Mouse (Mus musculus): ENCODE measurements at regions not wholly inside any gene's neighbourhood (a gene's known extent, or its start where the extent isn't known, plus 50 kb on each side); places are given as distances from the start of the nearest gene placed in this dataset.

GRCm38 (mm10) chr11:17483849-17484441, 226.6 kb downstream of the C1d start:
- Histone ChIP-seq H3K4me3 (ENCODE audit: low read depth, low read length) (no peak overlapping the region), H3K4me1 (ENCODE audit: insufficient read depth, low read depth, low read length) (no peaks in the 10 kb centered on the region), H3K27me3 (ENCODE audit: insufficient read depth, low read length) (0 out of 2 replicates have a peak, but pooled peaks cover 3% of the 10 kb centered on the region), H3K9me3 (replicated peaks) (no peaks in the 10 kb centered on the region), H3K36me3 (replicated peaks) (no peaks in the 10 kb centered on the region)
- no peak for DNase-seq (ENCODE audit: low spot score)
- no peak for ATAC-seq (ENCODE audit: extremely low read depth, insufficient number of reproducible peaks, low FRiP score, poor library complexity, severe bottlenecking)
- no peak for TF ChIP-seq CTCF (IDR thresholded peaks at IDR 0.05; ENCODE audit: low read depth, low read length)
- TF ChIP-seq GATA2 (IDR thresholded peaks at IDR 0.05; ENCODE audit: borderline replicate concordance, low read depth, low read length), result no peak
- TF ChIP-seq TAL1 (conservative IDR thresholded peaks at IDR 0.05; ENCODE audit: low read depth, low read length), result no peak
- no peak for TF ChIP-seq GATA1 (IDR thresholded peaks at IDR 0.05; ENCODE audit: borderline replicate concordance, low read length)
- TF ChIP-seq POLR2AphosphoS5 (IDR thresholded peaks at IDR 0.05; ENCODE audit: insufficient replicate concordance, low read depth, low read length), result no peak

- DNase-seq (ENCODE audit: low spot score) (no peak), ATAC-seq (ENCODE audit: extremely low read depth, insufficient number of reproducible peaks, low FRiP score, poor library complexity, severe bottlenecking) (no peak)
- TF ChIP-seq CTCF (IDR thresholded peaks at IDR 0.05; ENCODE audit: low read depth, low read length), result no peak
- no peak for TF ChIP-seq TAL1 (conservative IDR thresholded peaks at IDR 0.05; ENCODE audit: low read depth, low read length)
- no peak for TF ChIP-seq GATA2 (IDR thresholded peaks at IDR 0.05; ENCODE audit: borderline replicate concordance, low read depth, low read length)
- TF ChIP-seq POLR2AphosphoS5 (IDR thresholded peaks at IDR 0.05; ENCODE audit: insufficient replicate concordance, low read depth, low read length), result no peak
- TF ChIP-seq GATA1 (IDR thresholded peaks at IDR 0.05; ENCODE audit: borderline replicate concordance, low read length), result no peak
- Histone ChIP-seq H3K4me1 (ENCODE audit: insufficient read depth, low read depth, low read length) (no peaks in the 10 kb centered on the region), H3K9me3 (replicated peaks) (no peaks in the 10 kb centered on the region), H3K27me3 (ENCODE audit: insufficient read depth, low read length) (no peaks in the 10 kb centered on the region), H3K4me3 (ENCODE audit: low read depth, low read length) (no peak overlapping the region), H3K36me3 (replicated peaks) (no peaks in the 10 kb centered on the region)
These were observed 244.0 kb downstream of the C1d start for GRCm38 (mm10) chr11:17501120-17502043.

- Histone ChIP-seq H3K36me3 (replicated peaks) (no peaks in the 10 kb centered on the region), H3K4me1 (ENCODE audit: insufficient read depth, low read depth, low read length) (no peaks in the 10 kb centered on the region), H3K27me3 (ENCODE audit: insufficient read depth, low read length) (no peaks in the 10 kb centered on the region), H3K9me3 (replicated peaks) (no peaks in the 10 kb centered on the region), H3K4me3 (ENCODE audit: low read depth, low read length) (no peak overlapping the region)
- no peak for TF ChIP-seq POLR2AphosphoS5 (IDR thresholded peaks at IDR 0.05; ENCODE audit: insufficient replicate concordance, low read depth, low read length)
- TF ChIP-seq GATA2 (IDR thresholded peaks at IDR 0.05; ENCODE audit: borderline replicate concordance, low read depth, low read length), result no peak
- no peak for TF ChIP-seq GATA1 (IDR thresholded peaks at IDR 0.05; ENCODE audit: borderline replicate concordance, low read length)
- no peak for TF ChIP-seq TAL1 (conservative IDR thresholded peaks at IDR 0.05; ENCODE audit: low read depth, low read length)
- TF ChIP-seq CTCF (IDR thresholded peaks at IDR 0.05; ENCODE audit: low read depth, low read length), result no peak
- DNase-seq (ENCODE audit: low spot score), result no peak
- no peak for ATAC-seq (ENCODE audit: extremely low read depth, insufficient number of reproducible peaks, low FRiP score, poor library complexity, severe bottlenecking)
These were observed 244.7 kb downstream of the C1d start for GRCm38 (mm10) chr11:17502052-17502451.

GRCm38 (mm10) chr11:17522220-17522919, 265.0 kb downstream of the C1d start:
- no peak overlapping the region for H3K4me3 ChIP-seq (ENCODE audit: low read depth, low read length)
- no peak for DNase-seq (ENCODE audit: low spot score)
- ATAC-seq (ENCODE audit: extremely low read depth, insufficient number of reproducible peaks, low FRiP score, poor library complexity, severe bottlenecking), result no peak
- TF ChIP-seq CTCF (IDR thresholded peaks at IDR 0.05; ENCODE audit: low read depth, low read length), result no peak
- no peak for TF ChIP-seq TAL1 (conservative IDR thresholded peaks at IDR 0.05; ENCODE audit: low read depth, low read length)
- no peak for TF ChIP-seq GATA2 (IDR thresholded peaks at IDR 0.05; ENCODE audit: borderline replicate concordance, low read depth, low read length)
- no peak for TF ChIP-seq GATA1 (IDR thresholded peaks at IDR 0.05; ENCODE audit: borderline replicate concordance, low read length)
- no peak for TF ChIP-seq POLR2AphosphoS5 (IDR thresholded peaks at IDR 0.05; ENCODE audit: insufficient replicate concordance, low read depth, low read length)
- H3K27me3 ChIP-seq (ENCODE audit: insufficient read depth, low read length), result no peaks in the 10 kb centered on the region
- no peaks in the 10 kb centered on the region for H3K9me3 ChIP-seq (replicated peaks)
- H3K4me1 ChIP-seq (ENCODE audit: insufficient read depth, low read depth, low read length), result no peaks in the 10 kb centered on the region
- no peaks in the 10 kb centered on the region for H3K36me3 ChIP-seq (replicated peaks)

- no peaks in the 10 kb centered on the region for H3K4me1 ChIP-seq (ENCODE audit: insufficient read depth, low read depth, low read length)
- ATAC-seq (ENCODE audit: extremely low read depth, insufficient number of reproducible peaks, low FRiP score, poor library complexity, severe bottlenecking) (no peak), DNase-seq (ENCODE audit: low spot score) (no peak)
- TF ChIP-seq GATA2 (IDR thresholded peaks at IDR 0.05; ENCODE audit: borderline replicate concordance, low read depth, low read length) (no peak), TAL1 (conservative IDR thresholded peaks at IDR 0.05; ENCODE audit: low read depth, low read length) (no peak), GATA1 (IDR thresholded peaks at IDR 0.05; ENCODE audit: borderline replicate concordance, low read length) (no peak), POLR2AphosphoS5 (IDR thresholded peaks at IDR 0.05; ENCODE audit: insufficient replicate concordance, low read depth, low read length) (no peak), CTCF (IDR thresholded peaks at IDR 0.05; ENCODE audit: low read depth, low read length) (no peak)
- H3K9me3 ChIP-seq (replicated peaks), result no peaks in the 10 kb centered on the region
- H3K36me3 ChIP-seq (replicated peaks), result no peaks in the 10 kb centered on the region
- no peak overlapping the region for H3K4me3 ChIP-seq (ENCODE audit: low read depth, low read length)
- no peaks in the 10 kb centered on the region for H3K27me3 ChIP-seq (ENCODE audit: insufficient read depth, low read length)
These were observed 265.9 kb downstream of the C1d start for GRCm38 (mm10) chr11:17523329-17523728.

All from G1E (cell line).